In genomic region chr1:186374009-186374649, GRCm38 (mm10) we compare ENCODE assay signal across 29 mouse cellular contexts.
A peak's percentile ranks its signal among the peaks of the same experiment; 100 is the strongest.
DNase-seq lines count a peak whose midpoint lies in the region; ATAC-seq and TF ChIP-seq lines count a peak whose summit lies in the region.
"Had no signal": no experiment of that assay in that cellular context is flagged by ENCODE, and none has a peak within 500 bp of the region (broad histone marks: within the 10 kb centered on the region; RNA-seq: fewer than 3 reads in every experiment).

No protein-coding gene starts in this region.

- peaks cover 2% of the 10 kb centered on the region; the same call in 1 of the 2 replicates for H3K4me1 ChIP-seq in liver, adult 2 months (ENCODE audit: control insufficient read depth, insufficient read depth, low read length)
- H3K4me1 ChIP-seq in neural tube, embryonic 15.5 days: no peaks in the 10 kb centered on the region
- no peaks in the 10 kb centered on the region; the same call in none of the 2 replicates for H3K4me1 ChIP-seq in liver, embryonic 15.5 days (replicated peaks)
- H3K4me1 ChIP-seq: forebrain, embryonic 15.5 days; hindbrain, embryonic 12.5 days; intestine, embryonic 15.5 days; limb, embryonic 15.5 days had no signal

- no peak overlapping the region for H3K4me3 ChIP-seq in liver, adult 2 months (ENCODE audit: insufficient read depth, low read depth, low read length)
- no peak overlapping the region for H3K4me3 ChIP-seq in neural tube, embryonic 15.5 days (replicated peaks)
- no peak overlapping the region for H3K4me3 ChIP-seq in liver, embryonic 15.5 days (replicated peaks)
- H3K4me3 ChIP-seq: forebrain, embryonic 10.5 days; forebrain, embryonic 15.5 days; hindbrain, embryonic 12.5 days; intestine, embryonic 15.5 days; limb, embryonic 10.5 days; limb, embryonic 15.5 days; megakaryocyte, embryonic 14.5 days; midbrain, embryonic 13.5 days had no signal

- no peak overlapping the region for H3K27ac ChIP-seq in liver, adult 2 months (replicated peaks; ENCODE audit: insufficient read depth, low read depth, low read length)
- no peak overlapping the region for H3K27ac ChIP-seq in neural tube, embryonic 15.5 days (replicated peaks)
- no peak overlapping the region for H3K27ac ChIP-seq in liver, embryonic 15.5 days (replicated peaks)
- H3K27ac ChIP-seq: forebrain, embryonic 10.5 days; forebrain, embryonic 15.5 days; hindbrain, embryonic 12.5 days; hindbrain, postnatal 0 days; intestine, embryonic 15.5 days; kidney, postnatal 0 days; limb, embryonic 15.5 days; midbrain, embryonic 13.5 days had no signal

- WGBS in liver, adult 2 months: 30% methylated on average over 9 of the region's 9 CpGs
- 82% methylated on average over 9 of the region's 9 CpGs for WGBS in neural tube, embryonic 15.5 days
- WGBS in liver, embryonic 15.5 days (ENCODE audit: insufficient replicate concordance): 44% methylated on average over 9 of the region's 9 CpGs

- H3K9ac ChIP-seq in liver, adult 2 months (ENCODE audit: low read depth, low read length): no peak overlapping the region
- no peak overlapping the region for H3K9ac ChIP-seq in neural tube, embryonic 15.5 days (replicated peaks)
- no peak overlapping the region for H3K9ac ChIP-seq in liver, embryonic 15.5 days
- H3K9ac ChIP-seq: forebrain, embryonic 15.5 days; hindbrain, embryonic 12.5 days; intestine, embryonic 15.5 days; limb, embryonic 15.5 days; midbrain, embryonic 13.5 days had no signal

- no peaks in the 10 kb centered on the region for H3K79me2 ChIP-seq in liver, adult 2 months (ENCODE audit: control insufficient read depth, insufficient read depth, low read length)

- no peak for TF ChIP-seq POLR2A in liver, adult 2 months (IDR thresholded peaks at IDR 0.05; ENCODE audit: extremely low read depth, insufficient read depth, low read length)

- no peaks in the 10 kb centered on the region for H3K9me3 ChIP-seq in neural tube, embryonic 15.5 days (replicated peaks)
- H3K9me3 ChIP-seq in liver, embryonic 15.5 days (replicated peaks): no peaks in the 10 kb centered on the region
- H3K9me3 ChIP-seq: forebrain, embryonic 10.5 days; forebrain, embryonic 15.5 days; hindbrain, embryonic 12.5 days; intestine, embryonic 15.5 days; limb, embryonic 10.5 days; limb, embryonic 15.5 days; midbrain, embryonic 13.5 days had no signal

- no peaks in the 10 kb centered on the region for H3K27me3 ChIP-seq in liver, adult 2 months (ENCODE audit: control insufficient read depth, insufficient read depth, low read length)
- H3K27me3 ChIP-seq in neural tube, embryonic 15.5 days (replicated peaks): no peaks in the 10 kb centered on the region
- no peaks in the 10 kb centered on the region for H3K27me3 ChIP-seq in liver, embryonic 15.5 days
- H3K27me3 ChIP-seq: forebrain, embryonic 15.5 days; hindbrain, embryonic 12.5 days; intestine, embryonic 15.5 days; limb, embryonic 15.5 days; megakaryocyte, embryonic 14.5 days; midbrain, embryonic 13.5 days; Patski had no signal

- peak; percentile 77 for DNase-seq in liver, adult 2 months (ENCODE audit: extremely low read depth, low read depth, low spot score)
- no peak for DNase-seq in liver
- DNase-seq in neural tube, embryonic 10.5 days (ENCODE audit: extremely low spot score, low spot score): peak; percentile 4
- no peak for DNase-seq in ovary, postnatal 10 days (ENCODE audit: low spot score)
- DNase-seq: adrenal gland, postnatal 10 days; cerebellum, adult 11 months; cerebellum, adult 9-11 months; gastrocnemius, postnatal 25 days; heart, postnatal 36 days; kidney, adult 8-10 months; layer of hippocampus, adult 9-11 months; lung, postnatal 4 days; thymus, adult 2 months; thymus, postnatal 4 days had no signal

- ATAC-seq in neural tube, embryonic 15.5 days (ENCODE audit: low FRiP score): no peak
- ATAC-seq in liver, embryonic 15.5 days (ENCODE audit: insufficient read depth): peak; percentile 61
- ATAC-seq in cerebellum, adult (ENCODE audit: insufficient number of reproducible peaks, low FRiP score, low TSS enrichment): no peak
- ATAC-seq: forebrain, embryonic 15.5 days; hindbrain, postnatal 0 days; intestine, embryonic 15.5 days; midbrain, embryonic 13.5 days; Patski had no signal

- no peak for TF ChIP-seq CTCF in liver, adult 2 months (IDR thresholded peaks at IDR 0.05; ENCODE audit: low read depth, low read length)

- H3K36me3 ChIP-seq in liver, adult 2 months (ENCODE audit: control insufficient read depth, insufficient read depth, low read length): no peaks in the 10 kb centered on the region
- no peaks in the 10 kb centered on the region for H3K36me3 ChIP-seq in neural tube, embryonic 15.5 days
- no peaks in the 10 kb centered on the region for H3K36me3 ChIP-seq in liver, embryonic 15.5 days (replicated peaks)
- H3K36me3 ChIP-seq: forebrain, embryonic 10.5 days; forebrain, embryonic 15.5 days; hindbrain, embryonic 12.5 days; intestine, embryonic 15.5 days; limb, embryonic 10.5 days; limb, embryonic 15.5 days; midbrain, embryonic 13.5 days had no signal

- no peak overlapping the region for H3K4me2 ChIP-seq in neural tube, embryonic 15.5 days
- H3K4me2 ChIP-seq in liver, embryonic 15.5 days: no peak overlapping the region
- H3K4me2 ChIP-seq: forebrain, embryonic 15.5 days; heart, embryonic 11.5 days; hindbrain, embryonic 12.5 days; intestine, embryonic 15.5 days; limb, embryonic 15.5 days; midbrain, embryonic 13.5 days had no signal

Comparison
In these comparisons a context has a peak if more than half of its experiments do, and no peak if none do; other contexts are left out.
1. DNase-seq: peak in liver, adult 2 months (single experiment) and neural tube, embryonic 10.5 days (single experiment); none in liver (single experiment) and ovary, postnatal 10 days (single experiment).